Mouse (Mus musculus): ENCODE results near the gene Cpa1.

Cpa1 gene

DNA sequence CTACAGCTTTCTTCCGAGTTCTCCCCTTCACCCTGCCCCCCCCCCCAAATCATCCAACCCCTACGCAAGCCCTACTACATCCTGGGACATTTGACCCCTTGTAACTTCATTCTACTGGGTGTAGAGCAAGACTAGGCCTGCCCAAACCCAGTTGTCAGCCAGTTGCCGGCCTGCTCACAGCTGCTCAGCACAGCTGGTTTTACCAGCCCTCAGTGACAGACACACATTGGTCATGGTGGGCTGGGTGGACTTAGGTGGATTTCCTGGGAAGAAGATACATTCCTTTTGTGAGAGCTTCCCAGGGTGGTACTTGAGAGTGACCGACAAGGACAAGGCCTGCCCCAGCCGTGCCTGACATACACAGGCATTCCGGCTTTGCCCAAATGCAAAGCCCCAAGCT lies 18.0 kb upstream of the Cpa1 start:
- no peak for DNase-seq (ENCODE audit: low spot score in 2 of 2)

DNA sequence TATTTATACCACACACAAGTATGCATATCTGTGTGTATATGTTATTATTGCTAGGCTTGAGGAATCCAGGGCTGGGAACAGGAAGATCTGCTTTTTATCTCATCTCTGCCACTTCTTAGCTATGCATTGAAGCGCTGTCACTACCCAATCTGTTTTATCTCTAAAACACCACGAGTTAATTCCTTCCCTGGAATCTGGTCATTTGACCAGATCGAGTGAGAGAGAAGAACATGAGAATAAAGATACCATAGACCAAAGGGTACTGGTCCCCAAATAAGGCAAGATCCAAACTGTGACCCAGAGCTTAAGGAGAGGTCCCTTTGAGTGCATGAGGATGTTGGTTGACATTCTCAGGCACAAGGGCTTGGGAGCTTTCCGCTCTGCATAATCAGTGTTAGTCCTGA lies 17.0 kb upstream of the Cpa1 start:
- no peak for DNase-seq (ENCODE audit: low spot score in 2 of 2)

DNA sequence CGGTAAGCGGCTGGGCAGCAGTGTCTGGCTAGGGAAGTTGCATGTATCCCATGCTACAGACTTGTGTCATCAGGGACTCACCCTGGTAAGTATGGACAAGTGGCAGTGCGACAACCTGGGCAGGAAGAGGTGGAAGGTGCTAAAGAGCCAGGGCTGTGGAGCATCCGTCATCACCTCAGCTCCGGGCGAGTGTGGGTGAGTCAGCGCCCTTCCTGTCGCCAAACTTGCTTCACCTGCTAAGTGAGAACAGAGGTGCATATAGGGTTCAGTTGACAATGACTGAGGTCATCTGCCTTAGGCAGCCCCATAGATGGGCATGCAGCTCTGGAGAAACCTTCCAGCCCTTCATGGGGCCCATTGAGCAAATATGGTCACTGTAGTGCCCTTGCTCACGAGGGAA lies 14.3 kb upstream of the Cpa1 start:
- DNase-seq (ENCODE audit: low spot score in 2 of 2): no peak

DNA sequence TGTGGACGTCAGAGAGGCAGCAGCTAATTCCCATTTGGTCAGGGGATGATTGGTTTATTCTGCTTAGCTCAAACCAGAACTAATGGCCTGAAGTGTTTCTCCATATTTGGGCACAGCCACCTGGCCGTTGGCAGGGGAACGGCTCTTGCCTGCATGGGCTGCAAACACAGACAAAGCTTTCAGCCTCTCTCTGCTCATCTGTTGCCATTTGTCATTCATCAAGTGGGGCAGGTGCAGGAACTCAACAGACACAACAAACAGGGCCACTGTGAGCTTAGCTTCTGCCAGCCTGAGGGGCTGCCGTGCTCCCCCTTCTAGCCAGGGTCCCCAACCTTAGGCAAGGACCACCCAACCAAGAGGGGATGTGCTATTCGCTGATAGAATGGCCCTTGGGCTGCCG lies 10.9 kb upstream of the Cpa1 start:
- no peak for DNase-seq (ENCODE audit: low spot score in 2 of 2)

DNA sequence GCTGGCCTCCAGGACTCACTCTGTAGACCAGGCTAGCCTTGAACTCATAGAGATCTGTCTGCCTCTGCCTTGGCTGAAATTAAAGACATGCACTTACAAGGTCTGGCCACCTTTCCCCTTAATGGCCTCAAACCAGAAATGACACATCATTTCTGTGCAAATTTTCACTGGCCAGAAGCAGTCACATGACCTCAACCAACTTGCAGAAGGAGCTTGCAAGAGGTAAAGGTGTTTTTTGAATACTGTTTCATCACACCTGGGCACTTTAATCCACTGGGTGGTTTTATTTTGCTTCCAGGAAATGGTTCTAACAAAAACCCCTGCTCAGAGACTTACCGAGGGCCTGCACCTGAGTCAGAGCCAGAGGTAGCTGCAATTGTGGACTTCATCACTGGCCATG lies 9.0 kb upstream of the Cpa1 start:
- no peak for DNase-seq (ENCODE audit: low spot score in 2 of 2)

DNA sequence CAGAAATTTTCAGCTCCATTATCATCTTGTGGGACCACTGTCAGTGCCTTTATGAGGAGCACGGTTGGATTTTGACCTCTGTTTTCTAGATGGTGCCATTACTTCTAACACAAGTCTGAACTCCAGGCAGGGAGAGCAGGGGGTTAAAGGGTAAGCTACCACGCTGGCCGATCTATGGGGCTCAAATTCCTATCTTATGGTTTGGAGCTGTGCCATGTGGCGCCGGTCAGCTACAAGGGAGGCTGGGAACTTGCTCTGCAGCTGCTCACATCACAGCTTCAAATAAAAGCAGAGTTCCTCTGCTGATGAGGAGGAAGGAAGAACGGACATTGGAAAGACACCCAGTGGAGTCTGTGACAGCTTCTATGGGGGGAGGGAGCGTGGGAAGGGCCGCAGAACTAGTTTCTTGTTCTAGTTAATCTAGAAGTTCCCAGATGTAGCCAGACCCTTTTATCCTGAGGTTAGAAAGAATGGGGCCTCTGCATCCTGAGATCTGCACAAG lies 3.6 kb upstream of the Cpa1 start:
- no peak for DNase-seq (ENCODE audit: low spot score in 2 of 2)

DNA sequence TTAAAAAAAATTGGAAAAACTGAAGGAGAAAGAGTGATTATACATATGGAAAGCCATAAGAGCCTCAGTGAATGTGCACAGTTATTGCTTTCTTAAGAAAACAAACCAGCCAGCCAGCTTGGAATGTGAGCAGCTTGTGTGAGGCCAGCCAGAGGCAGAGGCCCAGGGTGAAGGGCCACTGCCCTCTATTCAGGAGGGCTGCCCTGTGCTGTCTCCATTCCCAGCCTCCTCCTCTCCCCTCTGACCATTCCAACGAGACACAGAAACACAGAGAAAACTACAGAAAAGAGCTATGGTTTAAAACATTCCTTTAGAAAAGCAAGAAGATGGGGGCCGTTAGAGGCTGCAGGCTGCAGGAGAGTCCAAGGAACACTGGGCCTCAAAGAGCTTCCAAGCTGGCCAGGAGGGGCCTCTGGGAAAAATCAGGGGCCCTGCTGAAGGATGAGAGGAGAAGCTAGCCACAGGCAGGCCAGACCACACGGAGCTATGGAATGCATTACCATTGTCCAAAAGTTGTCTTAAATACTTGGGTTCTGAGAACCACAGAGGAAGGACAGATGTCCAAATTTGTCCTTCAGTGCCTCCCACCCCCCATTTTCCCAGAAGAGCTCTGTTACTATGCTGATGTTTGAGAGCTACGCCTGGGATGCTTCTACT lies 2.7 kb upstream of the Cpa1 start:
- no peak for DNase-seq (ENCODE audit: low spot score in 2 of 2)

DNA sequence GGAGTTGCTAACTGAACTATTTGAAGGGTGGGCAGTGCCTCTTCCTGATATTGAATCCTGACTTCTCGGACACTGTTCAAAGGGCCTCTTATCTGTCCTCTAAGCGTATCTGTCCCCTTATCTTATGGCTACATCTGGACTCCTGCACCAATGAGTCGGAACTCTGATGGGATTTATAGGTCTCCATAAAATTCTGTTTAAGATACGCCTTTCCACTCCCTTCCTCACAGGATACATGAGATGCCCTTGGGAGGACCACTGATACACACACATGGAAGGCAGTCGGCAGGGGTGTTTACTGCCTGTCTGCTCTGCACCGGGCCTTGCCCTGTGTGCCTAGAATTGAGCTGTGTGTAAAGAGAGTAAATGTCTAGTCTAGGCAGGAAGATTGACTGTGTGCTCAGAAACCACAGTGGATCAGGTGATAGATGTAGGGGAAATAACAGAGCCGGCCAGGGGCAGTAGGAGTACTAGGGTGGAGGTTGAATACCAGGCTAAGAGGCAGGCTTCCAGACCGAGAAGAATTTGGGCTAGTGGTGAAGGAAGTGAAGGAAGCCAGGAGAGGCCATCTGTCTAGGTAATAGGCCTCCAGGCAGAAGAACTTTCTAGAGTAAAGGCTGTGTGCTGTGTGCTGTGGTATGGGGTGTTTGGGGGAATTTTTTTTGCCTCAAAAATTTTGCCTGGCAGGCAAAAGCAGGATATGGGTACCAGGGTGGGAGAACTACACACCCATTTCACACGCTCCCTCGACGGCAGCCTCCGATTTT lies 4.9 kb downstream of the Cpa1 start:
- DNase-seq (ENCODE audit: low spot score in 2 of 2): no peak

DNA sequence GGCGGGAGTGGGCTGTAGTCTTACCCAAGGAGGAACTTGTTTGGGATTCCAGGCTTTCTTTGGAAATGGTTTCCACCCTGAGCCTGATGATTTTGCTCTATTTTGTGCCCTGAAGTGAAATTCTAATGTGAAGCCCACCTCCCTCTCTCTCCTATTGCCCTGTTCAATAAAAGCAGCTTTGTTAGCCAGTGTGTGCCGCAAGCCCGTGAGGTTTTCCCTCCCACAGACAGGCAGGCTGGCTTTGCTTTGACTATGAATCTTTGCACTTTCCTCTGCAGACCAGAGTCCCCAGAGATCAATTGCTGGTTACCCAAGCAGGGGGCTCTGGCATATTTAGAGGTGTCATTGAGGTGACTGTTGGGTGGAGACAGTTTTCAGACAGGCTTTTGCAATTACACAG lies 5.4 kb downstream of the Cpa1 start:
- no peak for DNase-seq (ENCODE audit: low spot score in 2 of 2)

DNA sequence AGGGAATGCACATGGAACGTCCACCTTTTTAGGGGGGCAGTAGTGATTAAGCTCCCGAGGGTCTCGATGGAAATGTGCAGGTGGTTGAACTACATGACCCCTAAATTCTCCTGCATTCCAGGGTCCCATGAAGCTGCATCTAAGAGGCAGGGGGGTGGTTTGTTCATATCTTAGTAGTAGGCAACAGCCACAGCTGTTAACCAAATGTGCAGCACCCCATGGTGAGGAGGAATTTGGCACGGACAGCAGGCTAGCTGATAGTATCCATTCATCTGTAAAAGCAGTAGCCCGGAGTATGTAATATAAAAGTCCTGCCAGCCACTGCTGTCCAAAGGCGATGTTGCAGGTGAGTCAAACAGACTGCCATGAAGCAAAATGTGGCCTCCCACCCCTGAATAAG lies 6.4 kb downstream of the Cpa1 start:
- no peak for DNase-seq (ENCODE audit: low spot score in 2 of 2)

DNA sequence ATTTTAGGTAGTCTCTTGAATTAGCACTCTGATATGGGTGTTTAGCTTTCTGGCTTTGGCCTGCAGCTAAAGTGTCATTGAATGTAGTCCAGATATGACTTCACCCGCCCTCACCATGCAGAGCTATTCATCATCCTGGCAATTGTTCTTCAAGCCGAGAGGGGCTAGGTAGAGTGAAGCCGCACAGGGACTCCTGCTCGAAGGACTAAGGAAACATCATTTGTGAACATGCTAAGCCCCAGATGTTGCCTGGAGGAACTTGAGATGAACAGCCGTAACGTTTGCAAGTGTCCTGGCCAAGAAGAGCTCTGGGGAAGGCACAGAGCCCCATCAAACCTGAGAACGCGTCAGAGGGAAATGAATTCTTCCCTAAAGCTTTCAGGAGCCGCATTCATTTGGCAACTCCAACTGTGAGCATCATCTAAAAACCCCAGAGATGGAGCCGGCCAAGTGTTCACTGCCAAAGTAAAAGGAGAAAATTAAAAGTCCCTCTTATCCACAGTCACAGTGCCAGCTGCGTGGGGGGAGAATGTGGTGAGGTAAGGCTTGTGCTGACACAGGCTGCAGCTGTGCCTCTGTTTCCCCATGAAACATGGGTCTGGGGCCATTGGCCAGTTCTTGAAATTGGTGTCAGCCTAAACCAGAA lies 10.8 kb downstream of the Cpa1 start:
- DNase-seq (ENCODE audit: low spot score in 2 of 2): no peak

DNA sequence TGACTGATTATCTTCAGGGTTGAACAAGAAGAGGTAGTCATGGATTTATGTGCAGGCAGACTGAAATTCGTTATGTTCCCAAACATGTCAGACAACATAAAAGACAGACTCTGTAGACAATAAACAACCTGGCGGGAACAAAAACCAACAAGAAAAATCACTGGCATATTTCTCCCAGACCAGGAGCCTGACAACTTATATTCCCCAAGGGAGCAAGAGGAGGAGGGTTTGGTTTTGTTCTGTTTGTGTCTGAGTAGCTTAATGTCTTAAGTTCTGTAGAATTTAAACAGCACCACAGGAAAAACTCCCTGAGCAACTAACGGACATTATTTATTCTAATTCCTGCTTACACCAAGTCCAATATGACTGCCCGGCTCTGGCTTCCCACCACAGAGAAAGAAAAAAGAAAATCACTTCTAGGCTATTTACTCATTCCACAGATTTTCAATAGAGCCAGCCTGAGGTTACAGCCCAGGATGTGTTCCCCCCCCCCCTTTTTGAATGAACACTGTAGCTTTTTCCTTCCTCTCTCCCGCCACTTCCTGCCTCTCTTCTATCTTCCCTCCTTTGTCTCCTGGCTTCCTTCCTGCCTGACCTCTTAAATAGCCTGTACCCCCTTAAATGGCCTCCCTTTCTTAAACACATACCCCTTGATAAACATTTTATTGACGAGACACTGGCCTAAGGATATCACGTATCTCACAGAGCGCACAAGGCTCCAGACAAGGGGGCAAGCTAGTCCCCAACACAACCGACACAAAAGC lies 13.6 kb downstream of the Cpa1 start:
- DNase-seq (ENCODE audit: low spot score in 2 of 2): no peak

DNA sequence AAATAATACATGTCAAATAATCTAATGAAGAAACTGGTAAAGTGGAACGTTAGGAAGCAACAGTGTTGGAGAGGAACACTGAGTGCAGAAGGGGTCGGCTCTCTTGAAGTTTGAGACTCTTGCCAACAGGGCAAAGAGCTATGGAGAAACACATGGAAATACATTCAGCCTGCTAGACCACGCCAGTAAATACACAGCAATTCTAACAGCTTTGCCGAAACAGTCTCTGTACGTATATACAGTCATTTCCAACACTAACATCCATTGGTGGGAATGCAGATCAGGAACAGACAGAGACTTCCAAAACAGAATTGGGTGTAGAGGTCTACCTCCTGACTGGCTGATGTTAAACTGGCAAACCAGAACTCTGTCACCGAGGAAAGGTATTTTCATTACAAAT lies 14.5 kb downstream of the Cpa1 start:
- DNase-seq (ENCODE audit: low spot score in 2 of 2): no peak

DNA sequence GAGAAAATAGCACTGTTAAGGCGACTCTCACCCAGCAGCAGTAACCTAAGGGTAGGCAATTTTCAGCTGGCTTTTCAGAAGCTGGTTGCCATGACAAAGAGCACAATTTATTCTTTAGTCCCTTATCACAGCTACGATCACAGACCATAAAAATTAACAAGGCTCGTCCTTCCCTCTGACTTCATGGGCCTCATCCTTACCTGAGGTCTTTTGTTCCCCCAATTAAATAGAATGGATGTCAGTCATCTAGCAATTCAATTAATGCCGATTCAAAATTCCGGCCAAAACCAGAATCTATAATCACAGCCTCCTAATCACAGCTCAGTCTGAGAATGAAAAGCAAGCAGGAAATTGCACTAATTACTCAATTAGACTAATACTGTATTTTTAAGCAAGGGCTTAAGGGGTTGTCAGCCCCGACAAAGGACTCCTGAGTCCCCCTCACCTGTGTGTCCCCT lies 15.4 kb downstream of the Cpa1 start:
- DNase-seq (ENCODE audit: low spot score in 2 of 2): no peak

DNA sequence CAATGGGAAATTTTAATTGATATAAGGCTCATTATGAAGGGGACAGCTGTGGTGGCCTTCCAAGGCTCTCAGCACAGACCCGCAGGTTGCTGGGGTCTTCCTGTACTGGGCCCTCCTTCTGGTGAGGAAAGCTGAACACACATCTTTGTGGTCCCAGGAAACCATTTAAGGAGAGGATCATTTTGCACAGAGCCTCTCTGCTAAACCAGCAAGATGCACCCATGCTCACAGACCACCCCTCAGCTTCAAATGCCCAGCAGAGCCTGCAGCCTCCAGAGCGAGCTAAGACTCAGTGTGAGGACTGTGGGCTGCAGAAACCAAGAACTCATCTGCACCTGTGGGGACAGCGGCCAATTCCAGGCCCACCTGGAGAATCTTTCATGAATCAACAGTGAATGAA lies 15.9 kb downstream of the Cpa1 start:
- no peak for DNase-seq (ENCODE audit: low spot score in 2 of 2)

DNA sequence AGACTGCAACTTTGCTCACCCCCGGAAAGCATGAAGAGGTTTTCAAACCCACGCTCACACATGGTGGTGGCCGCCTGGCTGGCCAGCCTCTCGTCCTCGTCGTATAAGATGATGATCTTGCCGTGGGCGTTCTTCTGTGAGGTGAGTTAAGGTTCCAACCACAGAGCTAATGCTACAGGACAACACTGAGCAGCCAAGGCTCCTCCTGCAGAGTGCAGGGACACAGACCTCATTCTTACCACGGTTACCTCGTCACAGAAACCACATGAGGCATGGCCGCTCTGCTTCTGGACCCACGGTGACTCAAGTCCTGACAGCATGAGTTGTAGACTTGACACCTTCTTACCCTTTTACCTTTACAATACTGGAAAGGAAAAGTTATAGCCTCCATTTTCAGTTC lies 18.3 kb downstream of the Cpa1 start:
- no peak for DNase-seq (ENCODE audit: low spot score in 2 of 2)

DNA sequence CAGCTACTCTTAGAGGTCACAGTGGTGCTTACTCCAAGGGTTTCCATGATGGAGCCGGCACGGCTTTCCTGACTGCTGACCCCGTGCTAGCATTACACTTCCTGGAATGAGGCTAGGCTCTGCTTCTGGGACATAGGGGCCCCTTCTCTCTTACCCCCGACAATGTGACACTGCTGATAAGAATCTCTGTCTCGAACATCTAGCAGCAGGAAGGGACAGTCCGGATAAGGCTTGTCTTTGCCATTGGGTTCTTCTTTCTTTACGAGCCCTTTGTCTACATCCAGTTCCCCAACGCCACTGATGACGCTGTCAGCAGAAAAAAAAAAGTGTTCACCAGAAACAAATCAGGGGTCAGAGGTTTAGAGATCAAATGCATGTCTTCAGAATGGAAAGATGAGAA lies 19.6 kb downstream of the Cpa1 start:
- DNase-seq (ENCODE audit: low spot score in 2 of 2): no peak

DNA sequence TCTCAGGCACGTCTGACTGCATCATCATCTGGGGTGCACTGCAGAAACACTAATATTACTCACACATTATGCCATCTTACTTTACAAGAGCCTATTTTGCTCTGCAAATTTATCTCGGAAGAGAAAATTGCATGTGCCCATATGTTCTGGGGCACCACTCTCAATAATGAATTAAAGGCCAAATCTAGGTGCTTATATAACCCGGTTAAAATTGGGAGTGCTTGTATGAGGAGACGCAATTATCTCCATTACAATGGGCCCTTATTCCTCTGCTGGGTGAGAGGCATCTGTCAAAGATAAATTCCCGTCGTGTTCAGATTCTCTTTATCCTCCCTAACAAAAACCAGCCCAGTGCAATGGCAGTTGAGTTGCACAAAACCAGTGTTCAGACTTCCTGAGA lies 25.8 kb downstream of the Cpa1 start:
- no peak for DNase-seq (ENCODE audit: low spot score in 2 of 2)

DNA sequence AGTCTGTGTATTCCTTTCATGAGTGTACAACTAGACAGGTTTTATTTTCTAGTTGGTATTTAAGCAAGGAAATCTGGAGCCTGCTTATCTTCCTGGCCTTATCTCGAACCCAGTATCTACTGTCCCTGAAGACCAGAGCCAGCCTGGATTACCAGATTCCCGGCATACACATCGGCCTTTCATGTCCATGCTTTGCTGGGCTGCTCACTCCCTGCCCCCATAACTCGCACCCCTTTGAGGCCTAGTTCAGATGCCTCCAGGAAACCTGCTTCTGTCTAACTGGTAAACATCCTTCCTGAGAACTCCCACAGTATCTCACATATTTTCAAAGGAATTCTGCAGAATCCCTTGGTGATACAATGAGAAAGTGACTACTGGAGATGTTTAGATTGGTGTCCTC lies 26.3 kb downstream of the Cpa1 start:
- DNase-seq (ENCODE audit: low spot score in 2 of 2): no peak

DNA sequence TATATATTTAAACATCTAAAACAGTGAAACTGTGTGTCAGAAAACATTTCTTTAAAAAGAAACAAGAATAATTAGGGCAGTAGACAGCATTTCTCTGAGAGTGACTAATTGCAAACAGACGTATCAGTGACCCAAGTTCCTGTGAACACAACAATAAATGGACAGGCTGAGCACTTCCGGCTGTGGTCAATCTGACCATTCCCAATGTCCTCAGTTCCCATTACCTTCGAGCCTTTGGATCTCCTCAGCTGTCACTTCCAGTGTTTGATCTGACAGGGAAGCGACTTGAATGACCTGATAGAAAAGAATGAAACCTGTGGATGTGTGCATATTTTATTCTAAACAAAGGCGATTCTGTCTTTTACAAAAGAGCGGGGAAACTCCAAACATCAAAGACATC lies 27.0 kb downstream of the Cpa1 start:
- no peak for DNase-seq (ENCODE audit: low spot score in 2 of 2)

DNA sequence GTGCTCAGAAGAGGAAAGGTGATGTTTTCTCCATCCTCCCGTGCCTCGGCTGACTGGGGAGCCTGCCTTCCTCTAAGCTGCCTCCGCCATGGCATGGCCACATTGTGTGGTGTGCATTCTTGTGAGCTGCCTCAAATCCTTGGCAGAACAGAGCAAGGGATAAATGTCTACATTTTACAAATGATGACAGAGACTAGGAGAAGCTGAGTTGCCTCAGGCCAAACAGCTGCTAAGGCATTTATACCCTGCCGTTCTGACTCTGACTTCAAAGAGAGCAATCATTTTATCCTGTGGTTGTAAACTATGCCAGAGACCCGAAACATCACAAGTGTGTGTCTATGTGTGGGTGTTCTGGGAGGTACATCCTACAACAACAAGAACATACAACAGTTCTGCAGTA lies 28.6 kb downstream of the Cpa1 start:
- no peak for DNase-seq (ENCODE audit: low spot score in 2 of 2)

DNA sequence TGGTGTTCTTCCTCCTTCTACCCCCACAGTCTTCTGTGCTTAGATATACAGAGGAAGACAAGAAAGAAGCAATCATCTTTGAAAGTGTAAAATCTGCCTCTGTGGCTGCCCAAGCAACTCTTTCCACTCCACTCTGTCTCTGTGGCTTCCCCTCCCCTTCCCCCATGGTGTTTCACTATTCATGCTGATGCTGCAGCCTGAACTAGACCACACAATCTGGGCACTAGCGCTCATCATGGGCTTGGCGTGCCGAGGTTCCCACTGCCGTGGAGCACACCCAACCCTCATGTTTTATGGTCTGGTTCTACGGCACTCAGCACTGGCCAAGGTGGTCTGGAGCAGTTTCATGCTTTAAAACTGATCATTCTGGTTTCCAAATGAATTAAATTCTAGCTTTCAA lies 32.7 kb downstream of the Cpa1 start:
- DNase-seq (ENCODE audit: low spot score in 2 of 2): no peak

All from urinary bladder, postnatal 4 days (tissue).